Mouse (Mus musculus): Measurements from ENCODE around the gene Mast2. TPM values are rescaled to one million over a fixed set of nuclear protein-coding genes. Genes with fewer than 3 reads are reported as not detected.
A peak's percentile ranks its signal among the peaks of the same experiment; 100 is the strongest.

Gene Mast2
- total RNA-seq, 2 experiments from 2014 or later, result 62.0 to 76.9 TPM

DNA sequence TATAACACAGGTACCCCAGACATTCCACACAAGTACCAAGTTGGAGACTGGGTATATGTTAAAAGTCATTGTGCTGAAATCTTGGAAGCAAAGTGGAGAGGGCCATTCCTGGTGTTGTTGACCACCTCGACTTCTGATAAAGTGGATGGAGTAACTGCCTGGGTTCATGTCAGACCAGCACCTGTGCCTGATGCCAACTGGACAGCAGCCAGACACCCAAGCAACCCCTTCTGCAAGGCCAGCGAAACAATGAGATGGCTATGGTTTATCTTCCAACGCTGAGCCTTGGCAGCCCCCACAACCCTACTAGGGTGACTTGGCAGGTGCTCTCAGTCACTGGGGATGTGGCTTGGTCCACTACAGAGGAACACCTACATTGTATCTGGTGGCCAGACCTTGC, 42.8 kb downstream of the Mast2 start:
- no peak for ATAC-seq (replicated peaks; ENCODE audit: low FRiP score, poor library complexity, severe bottlenecking)

DNA sequence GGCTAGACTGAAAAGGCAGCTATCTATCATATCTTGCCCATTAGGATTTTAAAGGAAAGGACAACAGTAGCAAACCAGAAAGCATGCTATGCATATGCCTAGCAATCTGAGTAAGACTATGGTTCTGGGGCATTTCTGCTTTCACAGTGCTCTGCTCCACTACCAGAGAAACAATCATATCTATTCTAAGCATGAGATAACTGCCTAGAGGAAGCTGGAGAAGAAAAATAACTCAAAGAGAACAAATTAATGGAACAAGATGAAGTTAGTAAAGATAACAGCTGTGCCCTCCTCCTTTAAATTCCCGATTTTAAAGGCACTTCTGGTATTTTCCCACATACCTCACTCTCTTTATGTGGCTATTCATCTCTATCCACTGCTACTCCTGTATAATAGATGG, 51.0 kb downstream of the Mast2 start:
- ATAC-seq (replicated peaks; ENCODE audit: low FRiP score, poor library complexity, severe bottlenecking), result no peak

DNA sequence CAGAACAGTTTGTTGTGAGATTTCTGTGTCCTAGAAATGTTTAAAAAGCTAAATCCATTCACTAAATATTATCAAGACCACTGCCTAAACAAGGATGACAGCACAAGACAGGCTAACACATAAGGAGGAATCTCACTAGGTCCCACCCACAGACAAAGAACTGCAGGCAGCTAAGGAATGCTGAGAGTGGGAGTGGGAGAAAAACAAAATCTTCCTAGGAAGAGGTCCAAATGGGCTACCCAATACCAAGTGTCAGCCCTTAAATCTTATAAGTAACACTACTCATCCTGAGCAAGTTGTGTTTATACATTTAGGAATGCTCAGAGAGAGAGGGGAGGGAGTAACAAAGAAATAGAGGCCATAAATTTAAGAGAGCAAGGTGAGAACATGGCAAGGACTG, 52.6 kb downstream of the Mast2 start:
- ATAC-seq (replicated peaks; ENCODE audit: low FRiP score, poor library complexity, severe bottlenecking), result no peak

DNA sequence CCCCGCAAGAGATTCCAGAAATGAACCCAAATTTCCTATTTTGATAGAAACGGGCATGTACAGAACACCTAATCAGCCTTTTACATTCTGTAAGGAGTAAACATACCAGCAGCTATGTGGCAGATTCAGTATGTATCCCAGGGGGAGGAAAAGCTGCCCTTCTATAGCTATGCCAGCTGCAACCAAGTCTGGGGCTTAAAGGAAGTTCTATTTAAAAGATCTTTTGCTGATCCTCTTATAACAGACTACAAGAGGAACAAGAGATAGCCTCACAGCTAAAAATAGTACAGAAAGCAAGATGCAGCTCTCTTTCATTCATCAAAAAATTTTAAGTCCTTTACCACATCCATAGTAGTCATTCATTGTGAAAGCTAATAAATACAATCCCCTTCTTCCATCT, 57.3 kb downstream of the Mast2 start:
- no peak for ATAC-seq (replicated peaks; ENCODE audit: low FRiP score, poor library complexity, severe bottlenecking)

DNA sequence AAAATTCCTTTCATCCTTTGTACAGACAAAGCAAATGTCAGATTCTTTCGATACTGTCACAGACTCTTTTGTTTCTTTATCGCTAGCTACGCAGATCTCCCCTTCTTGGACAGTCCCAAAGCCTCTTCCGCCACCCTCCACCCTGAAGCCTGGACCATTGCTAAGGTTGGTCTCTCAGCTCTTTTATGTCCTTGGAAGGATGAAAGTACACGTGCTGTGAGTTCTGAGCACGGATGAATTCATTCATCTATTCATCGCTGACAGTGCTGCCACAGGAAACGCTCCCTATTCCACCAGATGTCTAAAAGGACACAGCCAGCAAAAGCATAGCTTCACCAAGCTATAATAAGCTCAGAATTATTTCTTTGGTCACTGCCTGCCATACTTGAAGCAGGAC, 58.0 kb downstream of the Mast2 start:
- ATAC-seq (replicated peaks; ENCODE audit: low FRiP score, poor library complexity, severe bottlenecking), result no peak

DNA sequence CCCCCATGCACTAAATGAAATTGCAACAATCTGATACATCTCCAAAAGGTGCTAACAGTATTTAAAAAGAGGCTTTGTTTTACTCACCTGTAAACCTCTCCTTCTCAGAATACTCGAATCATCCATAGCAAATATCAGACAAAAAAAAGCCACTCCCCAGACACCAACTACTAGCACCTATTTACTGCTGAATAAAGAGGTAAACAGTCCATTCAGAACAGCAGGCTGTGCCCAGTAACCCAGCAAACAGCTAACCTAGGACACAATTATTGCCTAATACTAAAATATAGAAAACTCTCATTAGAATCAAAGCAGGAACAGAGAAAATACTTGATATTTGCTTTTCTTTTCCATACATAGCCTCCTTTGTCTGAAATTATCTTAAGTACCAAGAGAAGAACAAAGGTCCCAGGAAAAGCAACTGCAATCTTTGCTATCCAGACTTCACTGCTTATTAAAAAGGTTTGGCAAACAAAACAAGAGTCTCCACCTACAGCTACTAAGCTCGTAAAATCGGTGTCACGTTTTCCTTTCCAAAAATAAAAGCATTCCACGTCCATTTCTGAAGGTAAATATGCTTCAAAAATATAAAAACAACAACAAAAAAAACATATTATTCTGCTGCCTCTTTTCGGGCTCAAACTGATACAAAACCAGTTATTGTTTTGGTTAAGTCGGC, 58.6 kb downstream of the Mast2 start:
- ATAC-seq (replicated peaks; ENCODE audit: low FRiP score, poor library complexity, severe bottlenecking), result no peak

DNA sequence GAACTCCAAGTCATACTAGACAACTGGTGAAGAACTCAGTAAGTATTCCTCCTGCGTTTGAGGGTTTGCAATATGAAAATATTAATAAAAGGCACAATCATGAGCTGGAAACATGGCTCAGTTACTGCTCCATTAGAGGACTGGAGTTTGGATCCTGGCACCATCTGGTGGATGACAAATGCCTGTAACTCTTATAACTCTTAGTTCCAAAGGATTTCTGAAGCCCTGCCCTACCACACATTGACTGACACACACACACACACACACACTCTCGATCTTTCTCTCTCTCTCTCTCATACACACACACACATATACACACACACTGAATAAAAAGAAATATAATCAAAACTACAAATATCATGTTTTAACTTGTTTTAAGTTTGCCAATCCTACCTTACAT, 60.1 kb downstream of the Mast2 start:
- ATAC-seq (replicated peaks; ENCODE audit: low FRiP score, poor library complexity, severe bottlenecking), result 0 out of 2 replicates have a peak, but pooled peaks have one; percentile 40

DNA sequence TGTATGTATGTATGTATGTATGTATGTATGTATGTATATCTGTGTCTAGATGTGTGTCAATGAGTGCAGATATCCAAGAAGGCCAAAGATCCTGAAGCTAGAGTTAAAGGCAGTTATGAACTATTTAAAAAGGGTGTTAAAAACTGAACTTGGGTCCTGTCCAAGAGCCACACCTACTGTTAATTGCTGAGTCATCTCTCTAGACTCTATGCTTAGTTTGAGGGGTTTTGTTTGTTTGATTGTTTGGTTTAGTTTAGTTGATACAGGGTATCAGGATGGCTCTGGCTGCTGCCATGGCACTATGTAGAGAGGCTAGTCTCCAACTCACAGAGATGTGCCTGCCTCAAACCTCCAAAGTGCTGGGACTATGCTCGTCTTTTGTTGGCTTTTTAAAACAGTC, 61.3 kb downstream of the Mast2 start:
- ATAC-seq (replicated peaks; ENCODE audit: low FRiP score, poor library complexity, severe bottlenecking), result peak; percentile 93

DNA sequence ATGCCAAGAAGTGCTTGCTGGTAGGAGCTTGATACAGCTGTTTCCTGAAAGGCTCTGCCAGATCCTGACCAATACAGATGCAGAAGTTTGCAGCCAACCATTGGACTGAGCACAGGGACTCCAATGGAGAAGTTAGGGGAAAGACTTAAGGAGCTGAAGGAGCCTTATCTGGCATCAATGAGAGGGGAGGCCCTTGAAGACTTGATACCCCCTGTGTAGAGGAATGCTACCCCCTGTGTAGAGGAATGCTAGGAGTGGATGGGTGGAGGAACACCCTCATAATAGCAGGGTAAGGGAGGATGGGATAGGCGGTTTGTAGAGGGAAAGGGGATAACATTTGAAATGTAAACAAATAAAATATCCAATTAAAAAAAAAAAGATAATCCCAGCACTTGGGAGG, 65.9 kb downstream of the Mast2 start:
- ATAC-seq (replicated peaks; ENCODE audit: low FRiP score, poor library complexity, severe bottlenecking), result no peak

DNA sequence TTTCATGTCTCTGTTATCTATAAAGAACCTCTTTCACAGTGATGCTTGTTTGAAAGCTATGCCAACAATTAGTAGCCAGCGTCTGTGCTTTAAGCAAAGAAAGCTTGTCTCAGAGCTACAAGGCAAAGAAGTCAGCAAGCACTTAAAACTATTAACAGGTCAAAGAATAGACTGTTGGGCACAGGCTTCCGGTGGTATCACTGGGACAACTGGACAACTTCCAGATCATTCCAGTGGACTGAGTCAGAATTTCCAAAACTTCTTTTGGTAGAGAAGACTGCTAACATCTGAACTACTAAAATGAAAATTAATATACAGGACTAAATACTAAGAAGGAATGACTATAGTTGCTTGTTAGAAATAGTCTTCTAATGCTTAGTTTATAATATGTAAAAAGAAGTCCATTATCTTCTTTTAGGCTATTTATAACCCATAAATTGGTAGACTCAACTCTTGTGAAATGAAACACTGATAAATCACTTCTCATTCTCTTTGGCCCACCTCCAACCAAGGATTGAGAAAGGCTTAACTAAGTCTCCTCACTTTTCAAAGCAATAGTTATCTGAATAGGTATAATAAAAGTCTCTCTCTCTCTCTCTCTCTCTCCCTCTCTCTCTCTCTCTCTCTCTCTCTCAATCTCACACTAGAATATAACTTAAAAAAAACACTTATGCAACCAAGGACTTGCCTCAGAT, 85.9 kb downstream of the Mast2 start:
- no peak for ATAC-seq (replicated peaks; ENCODE audit: low FRiP score, poor library complexity, severe bottlenecking)

DNA sequence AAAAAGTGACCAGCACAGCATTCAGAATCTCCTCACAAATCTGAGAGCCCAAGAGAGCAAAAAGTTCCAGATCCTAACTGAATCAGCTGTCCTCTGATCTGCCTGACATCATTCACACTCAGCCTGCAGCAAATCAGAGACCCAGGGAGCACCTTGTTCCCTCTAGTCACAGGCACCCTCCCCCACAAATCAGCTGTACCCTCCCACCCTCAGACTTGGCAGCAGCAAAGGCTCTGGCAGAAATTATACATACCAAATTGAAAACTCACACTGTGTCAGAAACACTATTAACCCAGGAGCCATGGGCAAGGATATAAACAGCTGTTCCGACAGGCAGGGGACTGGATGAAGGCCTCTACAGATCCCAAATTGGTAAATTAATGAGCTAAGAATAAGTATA, 92.3 kb downstream of the Mast2 start:
- no peak for ATAC-seq (replicated peaks; ENCODE audit: low FRiP score, poor library complexity, severe bottlenecking)

DNA sequence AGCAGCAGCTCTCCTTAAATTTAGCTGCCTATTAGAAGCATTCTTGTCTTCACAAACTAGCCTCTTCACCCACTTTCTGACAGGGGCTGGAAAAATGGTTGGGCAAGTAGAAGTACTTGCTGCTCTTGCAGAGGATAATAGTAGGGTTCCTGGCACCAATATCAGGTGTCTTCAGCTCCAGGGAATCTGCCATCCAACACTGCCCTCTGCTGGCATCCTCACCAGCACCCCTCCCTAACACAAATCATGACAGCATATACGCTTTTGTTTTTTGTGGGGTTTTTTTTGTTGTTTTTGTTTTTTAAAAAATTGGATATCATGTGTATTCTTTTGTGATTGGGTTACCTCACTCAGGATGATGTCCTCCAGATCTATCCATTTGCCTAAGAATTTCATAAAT, 105.9 kb downstream of the Mast2 start:
- ATAC-seq (replicated peaks; ENCODE audit: low FRiP score, poor library complexity, severe bottlenecking), result no peak

DNA sequence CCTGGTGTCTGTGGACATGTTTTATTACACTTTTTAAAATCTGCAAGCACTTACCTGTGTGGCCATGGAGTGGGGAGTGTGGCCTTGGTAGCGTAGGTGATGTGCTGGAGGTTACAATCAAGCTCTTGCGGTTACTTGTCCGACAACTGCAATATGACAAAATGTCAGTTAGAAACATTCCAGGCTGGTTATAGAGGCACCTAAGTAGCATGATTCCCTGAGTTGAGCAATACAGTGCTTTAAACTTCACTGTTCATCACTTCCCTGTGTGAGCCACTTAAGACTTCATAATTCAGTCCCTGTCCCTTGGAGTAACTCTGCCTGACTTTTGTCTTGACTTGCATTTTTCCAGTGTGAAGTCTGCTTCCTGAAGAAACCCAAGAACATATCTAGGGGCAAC, 111.1 kb downstream of the Mast2 start:
- no peak for ATAC-seq (replicated peaks; ENCODE audit: low FRiP score, poor library complexity, severe bottlenecking)

DNA sequence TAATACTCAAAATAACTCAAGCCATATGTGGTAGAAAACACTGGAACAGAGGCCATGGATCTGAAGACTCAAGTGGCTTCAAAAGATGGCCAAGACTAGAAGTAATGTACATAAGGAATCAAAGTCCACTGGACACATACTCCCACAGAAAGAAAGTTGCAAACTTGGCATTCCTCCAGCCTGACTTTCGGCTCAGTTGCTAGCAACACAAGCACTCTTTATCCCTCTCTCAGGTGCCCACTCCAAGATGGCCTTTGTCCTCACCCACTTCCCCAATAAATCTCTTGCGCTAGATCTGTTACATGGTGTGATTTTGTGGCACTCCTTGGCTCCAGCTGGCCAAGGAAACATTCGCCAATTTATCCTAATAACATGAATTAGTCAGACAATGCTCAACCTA, 111.5 kb downstream of the Mast2 start:
- ATAC-seq (replicated peaks; ENCODE audit: low FRiP score, poor library complexity, severe bottlenecking), result no peak

DNA sequence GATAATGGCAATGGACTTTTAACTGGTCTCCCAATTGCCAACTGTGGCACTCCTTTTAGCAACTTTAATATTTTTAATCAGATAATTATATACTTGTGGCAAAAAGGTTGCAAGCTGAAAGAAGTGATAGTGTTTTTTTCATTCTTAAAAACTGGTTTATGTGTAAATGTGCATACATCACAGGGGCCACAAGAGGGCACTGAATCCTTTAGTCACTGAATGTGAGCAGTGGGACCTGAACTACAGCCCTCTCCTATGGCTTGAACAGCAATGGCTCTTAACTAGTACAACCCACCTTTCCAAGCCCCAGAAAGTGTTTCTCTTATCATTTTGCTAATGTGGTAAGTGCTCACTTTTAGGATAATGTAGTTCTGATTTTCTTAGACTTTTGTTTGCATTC, 121.9 kb downstream of the Mast2 start:
- no peak for ATAC-seq (replicated peaks; ENCODE audit: low FRiP score, poor library complexity, severe bottlenecking)

DNA sequence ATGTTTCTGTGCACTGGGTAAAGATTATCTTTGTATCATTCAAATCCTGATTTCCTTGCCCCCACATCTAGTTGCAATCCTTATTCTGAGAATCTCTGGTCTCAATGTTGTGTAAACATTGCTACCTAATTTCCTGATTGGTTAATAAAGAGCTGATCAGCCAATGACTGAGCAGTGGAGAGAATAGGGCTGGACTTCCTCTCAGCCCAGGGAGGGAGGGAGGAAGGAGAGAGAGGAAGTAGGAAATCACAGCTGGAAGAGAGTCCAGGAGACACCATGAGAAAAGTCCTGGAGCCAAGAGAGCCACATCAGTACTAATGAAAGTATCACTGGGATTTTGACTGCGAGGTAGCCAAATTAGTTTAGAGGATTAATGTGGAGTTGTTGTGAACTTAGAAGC, 127.7 kb downstream of the Mast2 start:
- ATAC-seq (replicated peaks; ENCODE audit: low FRiP score, poor library complexity, severe bottlenecking), result no peak

DNA sequence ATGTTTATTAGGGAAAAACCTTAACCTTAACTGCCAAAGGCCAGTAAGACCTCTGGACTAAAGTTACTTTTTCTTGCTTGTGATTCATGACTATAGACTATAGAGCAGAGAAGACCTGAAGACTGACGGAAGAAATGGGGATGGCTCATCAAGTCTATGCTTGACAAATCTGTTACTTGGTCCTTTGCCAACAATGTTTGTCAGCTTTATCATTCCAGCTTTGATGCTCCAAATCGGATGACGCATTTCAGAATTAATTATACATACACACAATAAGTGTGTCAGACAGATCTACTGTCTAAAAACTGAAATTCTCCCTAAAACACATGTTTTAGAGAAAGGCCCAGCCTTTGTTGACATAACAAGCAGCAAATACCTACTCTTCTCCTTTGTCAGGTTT, 134.7 kb downstream of the Mast2 start:
- no peak for ATAC-seq (replicated peaks; ENCODE audit: low FRiP score, poor library complexity, severe bottlenecking)

DNA sequence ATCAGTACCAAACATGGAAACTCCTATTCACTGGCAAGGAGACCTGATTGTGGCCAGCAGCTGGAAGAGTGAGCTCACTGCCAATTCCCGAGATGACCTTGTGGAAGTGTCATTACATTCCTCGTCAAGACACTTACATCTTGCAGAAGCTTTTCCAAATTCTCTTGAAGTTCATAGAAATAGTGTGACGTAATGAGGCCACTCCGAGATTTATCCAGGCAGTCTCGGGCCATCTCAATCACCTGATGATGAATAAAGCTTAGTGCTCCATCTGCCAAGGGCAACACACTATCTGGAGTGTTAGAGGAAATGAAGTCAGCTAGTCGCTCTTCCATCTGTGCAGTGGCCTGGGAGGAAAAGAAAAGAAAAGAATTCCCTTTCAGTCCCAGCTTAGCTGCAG, 141.9 kb downstream of the Mast2 start:
- ATAC-seq (replicated peaks; ENCODE audit: low FRiP score, poor library complexity, severe bottlenecking), result no peak

DNA sequence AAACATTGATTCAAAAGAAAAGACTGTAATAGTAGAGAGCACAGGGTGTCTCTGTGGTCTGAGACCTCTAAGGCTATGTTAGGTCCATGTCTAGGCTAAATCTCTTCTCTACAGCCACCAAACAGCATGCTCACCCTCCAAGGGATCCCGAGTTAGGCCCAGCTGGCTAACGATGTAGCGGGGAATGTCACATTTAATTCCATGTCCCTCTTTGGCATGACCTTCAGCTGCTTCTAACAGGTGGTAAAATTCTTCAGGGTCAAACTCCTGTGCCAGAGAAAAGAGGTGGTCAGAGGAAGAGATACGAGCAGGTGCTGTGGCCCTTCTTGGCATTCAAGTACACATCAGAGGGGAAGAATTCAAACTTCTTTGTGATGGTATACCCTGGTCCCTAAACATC, 146.4 kb downstream of the Mast2 start:
- ATAC-seq (replicated peaks; ENCODE audit: low FRiP score, poor library complexity, severe bottlenecking), result no peak

DNA sequence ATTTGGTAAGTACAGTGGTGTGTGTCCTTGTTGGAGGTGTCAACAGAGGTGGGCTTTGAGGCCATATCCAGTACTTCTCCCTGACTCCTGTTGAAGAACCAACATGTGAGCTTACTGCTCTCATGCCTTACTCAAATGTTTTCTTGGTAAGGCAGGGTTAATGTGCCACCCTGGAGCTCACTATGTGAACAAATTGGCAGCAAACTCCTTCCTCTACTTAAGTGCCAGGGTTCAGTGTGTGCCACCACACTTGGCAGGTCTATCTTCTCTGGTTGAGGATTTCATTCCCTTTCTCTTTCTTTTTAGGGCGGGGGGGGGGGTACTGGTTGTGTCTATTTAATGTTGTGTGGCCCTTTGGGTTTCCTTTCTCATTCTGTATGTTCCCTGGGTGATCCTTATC, 159.4 kb downstream of the Mast2 start:
- ATAC-seq (replicated peaks; ENCODE audit: low FRiP score, poor library complexity, severe bottlenecking), result no peak

DNA sequence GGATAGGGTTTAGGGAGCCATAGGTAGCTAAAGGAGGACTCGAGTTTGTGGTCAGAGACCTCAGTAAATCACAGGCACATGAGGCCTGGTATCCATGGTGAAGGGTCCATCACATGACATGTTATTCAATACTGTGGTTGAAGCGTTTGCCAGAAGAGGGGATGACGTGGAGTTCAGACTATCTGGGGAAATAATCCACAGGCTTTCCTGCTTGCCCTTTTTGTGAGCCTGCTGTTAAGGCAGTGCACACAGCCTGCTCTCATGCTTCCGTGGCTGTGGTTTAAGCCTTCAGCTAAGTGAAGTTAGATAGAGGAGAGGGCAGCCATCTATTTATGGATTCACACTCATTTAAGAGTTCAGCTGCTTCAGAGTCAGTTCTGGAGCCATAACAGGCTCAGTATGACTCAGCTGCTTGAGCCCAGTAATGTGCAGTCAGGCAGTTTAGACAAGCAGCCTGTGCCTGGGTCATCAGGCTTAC, 163.1 kb downstream of the Mast2 start:
- ATAC-seq (replicated peaks; ENCODE audit: low FRiP score, poor library complexity, severe bottlenecking), result no peak

DNA sequence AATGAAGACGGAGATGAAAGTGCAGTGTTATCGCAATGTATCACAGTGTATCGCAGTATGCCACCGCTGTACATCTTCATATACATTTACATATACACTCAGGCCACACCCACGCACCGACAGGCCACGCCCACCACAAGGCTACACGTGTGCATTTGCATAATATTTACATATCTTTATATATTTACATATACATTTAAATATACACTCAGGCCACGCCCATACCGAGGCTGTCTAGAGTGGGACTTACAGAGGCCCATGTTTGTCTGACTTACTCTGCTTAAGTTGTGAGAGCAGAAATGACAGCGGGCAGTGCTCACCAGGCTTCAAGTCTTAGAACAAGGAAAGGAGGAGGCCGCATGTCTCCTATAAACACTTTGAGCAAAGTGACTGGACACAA, 170.7 kb downstream of the Mast2 start:
- ATAC-seq (replicated peaks; ENCODE audit: low FRiP score, poor library complexity, severe bottlenecking), result 0 out of 2 replicates have a peak, but pooled peaks have one; percentile 39
